ENCODE assay signal across 31 mouse cellular contexts in the genomic region with DNA sequence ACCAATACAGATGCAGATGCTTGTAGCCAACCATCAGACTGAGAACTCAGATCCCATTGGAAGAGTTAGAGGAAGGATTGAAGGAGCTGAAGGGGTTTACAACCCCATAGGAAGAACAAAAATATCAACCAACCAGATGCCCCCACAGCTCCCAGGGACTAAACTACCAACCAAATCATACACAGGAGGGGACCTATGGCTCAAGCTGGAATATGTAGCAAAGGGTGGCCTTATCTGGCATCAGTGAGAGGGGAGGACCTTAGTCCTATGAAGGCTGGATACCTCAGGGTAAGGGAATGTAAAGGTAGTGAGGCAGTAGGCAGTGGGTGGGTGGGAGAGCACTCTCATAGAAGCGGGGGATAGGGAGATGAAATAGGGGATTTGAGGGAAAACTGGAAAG.
"Had no signal": no experiment of that assay in that cellular context is flagged by ENCODE, and none has a peak within 500 bp of the region (broad histone marks: within the 10 kb centered on the region; RNA-seq: fewer than 3 reads in every experiment).

No protein-coding gene starts in this region.

- H3K27me3 ChIP-seq: limb, embryonic 12.5 days; limb, embryonic 13.5 days; limb, embryonic 15.5 days; liver, embryonic 12.5 days; liver, embryonic 13.5 days; liver, embryonic 15.5 days; lung, embryonic 15.5 days; megakaryocyte, embryonic 14.5 days; midbrain, embryonic 12.5 days; midbrain, embryonic 15.5 days; neural tube, embryonic 12.5 days had no signal

- H3K27ac ChIP-seq: left cerebral cortex, adult 2 months; limb, embryonic 10.5 days; limb, embryonic 12.5 days; limb, embryonic 13.5 days; limb, embryonic 15.5 days; liver, embryonic 12.5 days; liver, embryonic 13.5 days; liver, embryonic 14.5 days; liver, embryonic 15.5 days; lung, embryonic 15.5 days; macrophage; midbrain, embryonic 10.5 days; midbrain, embryonic 12.5 days; midbrain, embryonic 15.5 days; neural tube, embryonic 12.5 days had no signal

- ATAC-seq: liver, embryonic 12.5 days; liver, postnatal 0 days; lung, postnatal 0 days; midbrain, embryonic 15.5 days; midbrain, embryonic 16.5 days had no signal

- H3K9me3 ChIP-seq: limb, embryonic 10.5 days; limb, embryonic 12.5 days; limb, embryonic 13.5 days; limb, embryonic 15.5 days; liver, embryonic 12.5 days; liver, embryonic 13.5 days; liver, embryonic 15.5 days; lung, embryonic 15.5 days; midbrain, embryonic 10.5 days; midbrain, embryonic 12.5 days; midbrain, embryonic 15.5 days; neural tube, embryonic 12.5 days had no signal

- H3K4me3 ChIP-seq: left cerebral cortex, adult 2 months; limb, embryonic 10.5 days; limb, embryonic 12.5 days; limb, embryonic 13.5 days; limb, embryonic 15.5 days; liver, embryonic 12.5 days; liver, embryonic 13.5 days; liver, embryonic 15.5 days; lung, embryonic 15.5 days; megakaryocyte, embryonic 14.5 days; midbrain, embryonic 10.5 days; midbrain, embryonic 12.5 days; midbrain, embryonic 15.5 days; myocyte; neural tube, embryonic 12.5 days had no signal

- H3K4me1 ChIP-seq: limb, embryonic 10.5 days; limb, embryonic 12.5 days; limb, embryonic 13.5 days; limb, embryonic 15.5 days; liver, embryonic 12.5 days; liver, embryonic 13.5 days; liver, embryonic 15.5 days; lung, embryonic 15.5 days; megakaryocyte, embryonic 14.5 days; midbrain, embryonic 10.5 days; midbrain, embryonic 12.5 days; midbrain, embryonic 15.5 days; neural tube, embryonic 12.5 days had no signal

- H3K36me3 ChIP-seq: limb, embryonic 10.5 days; limb, embryonic 12.5 days; limb, embryonic 13.5 days; limb, embryonic 15.5 days; liver, embryonic 12.5 days; liver, embryonic 13.5 days; liver, embryonic 15.5 days; lung, embryonic 15.5 days; midbrain, embryonic 10.5 days; midbrain, embryonic 12.5 days; midbrain, embryonic 15.5 days; neural tube, embryonic 12.5 days had no signal

- H3K4me2 ChIP-seq: limb, embryonic 12.5 days; limb, embryonic 13.5 days; limb, embryonic 15.5 days; liver, embryonic 11.5 days; liver, embryonic 12.5 days; liver, embryonic 13.5 days; liver, embryonic 15.5 days; lung, embryonic 14.5 days; lung, embryonic 15.5 days; midbrain, embryonic 12.5 days; midbrain, embryonic 15.5 days; neural tube, embryonic 12.5 days had no signal

- DNase-seq: left cerebral cortex, postnatal 4 days; liver; liver, embryonic 13.5 days; liver, postnatal 0 days; lung, adult 18-20 months; lung, adult 2 months; lung, embryonic 14.5 days; lung, postnatal 10 days; lung, postnatal 14 days; lung, postnatal 36 days; lung, postnatal 4 days; midbrain, embryonic 14.5 days had no signal

- H3K9ac ChIP-seq: limb, embryonic 12.5 days; limb, embryonic 13.5 days; limb, embryonic 15.5 days; liver, embryonic 12.5 days; liver, embryonic 13.5 days; liver, embryonic 14.5 days; liver, embryonic 15.5 days; liver, postnatal 0 days; lung, embryonic 14.5 days; lung, embryonic 15.5 days; midbrain, embryonic 12.5 days; midbrain, embryonic 15.5 days; neural tube, embryonic 12.5 days had no signal
